Mouse (Mus musculus): Measurements from ENCODE around the gene Gm20388. TPM values are rescaled to one million over a fixed set of nuclear protein-coding genes. Genes with fewer than 3 reads are reported as not detected.
"Not testable (repeated sequence)": the region's sequence is repeated elsewhere in the genome, so short reads cannot be mapped to it uniquely, and the experiment has no call there.

The Gm20388 gene
- total RNA-seq, 2 experiments from 2014 or later = 4.0 TPM; not detected in 1

DNA sequence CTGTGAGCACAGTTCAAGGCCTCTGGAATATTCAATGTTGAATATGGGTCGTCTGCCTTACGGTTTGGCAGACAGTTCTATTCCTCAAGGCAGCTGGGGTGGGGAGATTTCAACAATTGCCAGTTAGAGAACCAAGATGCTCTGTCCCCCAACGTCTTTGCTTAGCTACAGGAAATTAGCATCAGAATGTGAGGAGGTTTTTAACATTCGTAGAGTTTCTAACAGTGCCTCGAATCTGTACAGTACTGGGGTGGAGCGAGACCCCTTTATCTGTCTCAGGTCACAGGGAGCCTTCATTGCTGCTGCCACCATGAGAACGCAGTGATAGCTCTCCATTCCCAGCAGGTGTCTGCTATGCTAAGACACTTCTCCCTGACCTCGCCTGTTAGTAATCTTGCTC is 3465.5 kb downstream of the Gm20388 start:
- DNase-seq = no peak

DNA sequence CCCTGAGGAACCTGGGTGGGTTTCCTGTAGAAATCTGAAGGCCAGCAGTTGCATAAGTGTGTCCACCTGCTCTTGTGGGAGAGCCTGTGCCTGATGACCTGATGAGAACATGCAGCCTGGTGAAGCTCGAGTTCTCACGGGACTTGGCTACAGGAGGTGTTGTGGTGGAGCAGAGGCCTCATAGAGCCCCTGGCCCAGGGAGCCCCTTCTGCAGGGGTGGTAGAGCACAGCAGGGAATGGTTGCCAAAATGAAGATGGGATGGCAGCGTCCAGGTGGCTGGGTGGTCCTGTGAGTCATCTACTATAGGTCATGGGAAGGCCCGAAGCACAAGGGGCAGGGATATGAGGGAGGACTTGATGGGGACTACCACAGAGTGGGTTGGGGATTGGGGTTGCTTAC is 3471.1 kb downstream of the Gm20388 start:
- DNase-seq = no peak

- peak in 1 of 2 experiments; percentile 36 for DNase-seq
Observed at GRCm38 (mm10) chr8:123382516-123382915, 3471.9 kb downstream of the Gm20388 start.

- DNase-seq = no peak
Observed at GRCm38 (mm10) chr8:123384883-123385540, 3474.4 kb downstream of the Gm20388 start.

DNA sequence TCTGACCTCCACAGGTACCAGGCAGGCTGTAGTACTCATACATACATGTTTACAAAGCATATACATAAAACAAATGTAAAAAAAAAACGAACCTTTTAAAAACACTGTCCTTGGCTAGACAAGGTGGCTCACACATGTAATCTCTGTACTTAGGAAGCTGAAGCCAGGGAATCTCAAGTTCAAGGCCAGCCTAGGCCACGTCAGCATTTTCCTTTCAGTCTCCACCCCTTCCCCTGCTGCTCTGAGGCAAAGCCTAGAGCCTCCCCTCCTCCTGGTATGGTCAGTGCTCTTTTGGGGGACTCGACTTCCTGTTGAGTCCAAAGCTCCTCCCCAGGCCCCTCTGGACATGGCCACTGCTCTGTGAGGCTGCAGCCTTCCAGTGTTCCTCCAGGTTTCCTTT is 3476.4 kb downstream of the Gm20388 start:
- no peak for DNase-seq

GRCm38 (mm10) chr8:123387801-123388200 is 3477.2 kb downstream of the Gm20388 start:
- no peak for DNase-seq

GRCm38 (mm10) chr8:123389026-123389425 is 3478.4 kb downstream of the Gm20388 start:
- no peak for DNase-seq

GRCm38 (mm10) chr8:123398308-123398707 is 3487.7 kb downstream of the Gm20388 start:
- peak in 1 of 2 experiments; percentile 45 for DNase-seq

DNA sequence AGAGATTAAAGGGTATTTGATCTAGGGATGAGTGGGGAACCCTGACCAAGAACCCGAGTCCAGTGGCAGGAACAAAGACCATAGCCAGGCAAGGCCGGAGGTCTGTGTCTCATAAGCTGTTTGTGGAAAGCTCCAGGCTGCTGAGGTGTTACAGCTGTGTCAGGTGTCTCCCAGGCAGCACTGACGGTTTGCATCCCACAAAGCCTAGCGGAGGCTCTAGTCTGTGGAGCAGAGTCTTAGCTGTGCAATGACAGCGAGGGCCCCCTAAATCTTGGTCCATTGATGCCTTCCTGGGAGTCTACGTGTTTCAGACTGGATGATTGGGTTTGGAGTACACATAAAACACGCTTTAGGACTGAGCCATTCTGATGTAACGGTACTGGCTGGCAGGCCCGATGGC is 3491.3 kb downstream of the Gm20388 start:
- DNase-seq = no peak

GRCm38 (mm10) chr8:123402730-123403326 is 3492.2 kb downstream of the Gm20388 start:
- peak in 1 of 2 experiments; percentile 31 for DNase-seq

GRCm38 (mm10) chr8:123404521-123404920 is 3493.9 kb downstream of the Gm20388 start:
- DNase-seq = no peak

- DNase-seq = peak; percentile 36 to 63
Observed at GRCm38 (mm10) chr8:123406786-123407185, 3496.1 kb downstream of the Gm20388 start, which contains the start of gene Mc1r. Gene Mc1r, plus strand, starts transcription at chr8:123407107.

GRCm38 (mm10) chr8:123407612-123408011 is 3497.0 kb downstream of the Gm20388 start:
- DNase-seq = no peak

GRCm38 (mm10) chr8:123408586-123409544 is 3498.2 kb downstream of the Gm20388 start:
- no peak for DNase-seq

DNA sequence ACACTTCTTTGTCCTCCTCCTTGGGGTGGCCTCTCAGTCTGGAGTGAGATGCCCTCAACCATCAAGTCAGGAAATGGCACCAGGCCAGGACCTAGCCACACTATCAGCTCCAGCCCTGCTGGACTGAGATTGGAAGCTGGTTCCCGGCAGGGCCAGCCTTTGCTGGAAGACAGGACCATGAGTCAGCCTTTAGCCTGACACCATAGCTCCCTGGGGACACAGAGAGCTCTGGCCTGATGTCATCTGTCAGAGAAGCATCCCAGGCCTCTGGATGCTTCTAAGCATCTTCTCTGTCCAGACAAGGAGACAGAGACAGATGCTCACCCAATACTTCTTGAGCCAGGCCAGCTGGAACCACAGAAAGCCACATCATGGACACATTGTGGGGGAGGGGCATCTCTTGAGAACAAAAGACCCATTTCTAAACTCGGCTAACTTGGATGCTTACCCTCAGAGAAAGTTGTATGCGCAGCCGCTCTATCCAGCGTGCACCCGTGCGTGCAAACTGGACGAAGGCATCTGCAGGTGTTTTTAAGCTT is 3499.5 kb downstream of the Gm20388 start:
- DNase-seq = peak; percentile 66 to 71

- DNase-seq = no peak
Observed at GRCm38 (mm10) chr8:123410788-123411187, 3500.1 kb downstream of the Gm20388 start.

DNA sequence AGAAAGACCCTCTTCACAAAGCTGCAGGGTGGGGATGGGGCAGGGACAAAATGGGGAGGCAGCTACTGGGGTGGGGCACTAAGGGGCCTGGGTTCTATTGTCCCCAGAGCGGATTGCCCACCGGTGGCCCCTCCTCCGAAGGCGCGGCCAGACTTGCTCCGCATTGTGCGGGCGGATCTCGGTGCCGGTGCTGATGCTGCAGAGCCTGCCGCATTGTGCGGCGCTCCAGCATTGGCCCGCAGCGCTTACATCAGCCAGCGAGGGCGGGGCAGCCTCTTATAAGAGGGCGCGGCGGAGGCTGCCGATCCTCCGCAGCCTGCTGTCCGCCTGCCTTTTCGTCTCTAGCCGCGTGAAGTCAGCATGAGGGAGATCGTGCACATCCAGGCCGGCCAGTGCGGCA is 3500.6 kb downstream of the Gm20388 start, which contains the start of gene Tubb3:
Tubb3 (plus strand) TSS at position 179 of the 400 bp plus-strand sequence.
- DNase-seq = peak; percentile 44

GRCm38 (mm10) chr8:123411781-123412327 is 3501.2 kb downstream of the Gm20388 start:
- no peak for DNase-seq

- DNase-seq = no peak
Observed at GRCm38 (mm10) chr8:123412560-123413170, 3502.0 kb downstream of the Gm20388 start.

- no peak for DNase-seq
Observed at GRCm38 (mm10) chr8:123414255-123414654, 3503.6 kb downstream of the Gm20388 start.

GRCm38 (mm10) chr8:123414997-123415696 is 3504.5 kb downstream of the Gm20388 start:
- DNase-seq = not testable (repeated sequence)
